Mouse (Mus musculus) gastrocnemius, postnatal 25 days (tissue): ENCODE measurements at regions not wholly inside any gene's neighbourhood (a gene's known extent, or its start where the extent isn't known, plus 50 kb on each side); places are given as distances from the start of the nearest gene placed in this dataset.
"Not testable (repeated sequence)": the region's sequence is repeated elsewhere in the genome, so short reads cannot be mapped to it uniquely, and the experiment has no call there.

Source experiments
- DNase-seq: peaks from one replicate; pipeline ENCODE4 v3.0.0; 2022

DNA sequence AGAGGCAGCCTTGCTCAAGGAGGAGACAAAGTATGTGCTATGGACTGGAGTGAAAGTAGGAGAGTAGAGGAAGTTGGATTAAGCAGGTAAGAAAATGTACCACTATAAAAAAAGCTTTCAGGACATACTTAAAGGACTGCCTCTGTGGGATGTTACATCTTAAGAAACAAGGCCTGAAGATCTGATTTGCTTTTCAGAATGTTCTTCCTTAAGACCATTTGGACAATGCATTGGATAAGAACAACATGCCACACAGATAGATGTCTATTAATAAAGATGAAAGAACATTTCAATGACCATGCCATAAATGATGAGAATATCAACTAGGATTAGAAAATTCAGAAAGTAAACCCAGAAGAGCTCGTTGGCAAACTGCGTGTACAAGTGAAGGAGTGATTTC is 276.6 kb upstream of the Ubash3b start:
- no peak for DNase-seq

DNA sequence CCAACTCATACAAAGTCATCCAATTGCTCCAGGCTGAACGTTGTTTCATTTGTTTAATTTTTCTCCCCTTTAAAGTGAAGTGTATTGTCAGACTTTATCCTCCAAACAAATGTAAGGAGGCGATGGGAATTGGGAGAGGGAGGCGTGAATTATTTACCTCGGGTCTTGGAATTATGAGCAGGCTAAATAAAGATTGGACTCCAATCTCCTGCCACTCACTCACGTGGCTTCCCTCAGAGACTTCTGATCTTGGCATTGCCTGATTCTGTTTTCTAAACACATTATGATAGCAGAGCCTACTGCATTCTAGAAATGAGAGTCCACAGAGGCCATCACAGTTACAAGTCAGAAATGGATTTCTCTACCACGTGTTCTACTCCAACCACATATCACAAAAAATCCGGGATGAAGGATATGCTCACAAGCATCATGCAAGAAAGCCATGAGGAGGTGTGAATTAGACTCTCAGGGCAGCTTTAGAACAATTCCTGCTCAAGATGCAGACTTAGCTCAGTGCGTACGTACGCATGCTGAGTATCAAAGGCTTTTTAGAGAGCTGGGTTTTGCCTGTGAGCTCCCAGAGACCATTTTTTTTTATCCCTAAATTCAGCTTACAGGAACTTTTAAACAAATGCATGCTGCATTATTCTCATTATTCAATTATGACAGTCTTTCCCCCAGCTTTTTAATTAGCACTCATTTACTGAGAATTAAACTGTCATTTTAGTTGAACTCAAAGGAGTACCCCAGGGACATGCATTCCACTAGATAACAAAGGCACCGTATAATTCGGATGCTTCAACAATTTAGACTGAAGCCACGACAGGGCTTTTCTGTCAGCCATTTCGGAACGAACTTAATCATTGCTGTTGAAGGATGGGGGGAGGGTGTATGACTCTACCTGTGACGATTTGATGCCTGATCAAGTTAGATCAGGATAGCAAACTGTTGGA is 269.2 kb upstream of the Ubash3b start:
- no peak for DNase-seq

DNA sequence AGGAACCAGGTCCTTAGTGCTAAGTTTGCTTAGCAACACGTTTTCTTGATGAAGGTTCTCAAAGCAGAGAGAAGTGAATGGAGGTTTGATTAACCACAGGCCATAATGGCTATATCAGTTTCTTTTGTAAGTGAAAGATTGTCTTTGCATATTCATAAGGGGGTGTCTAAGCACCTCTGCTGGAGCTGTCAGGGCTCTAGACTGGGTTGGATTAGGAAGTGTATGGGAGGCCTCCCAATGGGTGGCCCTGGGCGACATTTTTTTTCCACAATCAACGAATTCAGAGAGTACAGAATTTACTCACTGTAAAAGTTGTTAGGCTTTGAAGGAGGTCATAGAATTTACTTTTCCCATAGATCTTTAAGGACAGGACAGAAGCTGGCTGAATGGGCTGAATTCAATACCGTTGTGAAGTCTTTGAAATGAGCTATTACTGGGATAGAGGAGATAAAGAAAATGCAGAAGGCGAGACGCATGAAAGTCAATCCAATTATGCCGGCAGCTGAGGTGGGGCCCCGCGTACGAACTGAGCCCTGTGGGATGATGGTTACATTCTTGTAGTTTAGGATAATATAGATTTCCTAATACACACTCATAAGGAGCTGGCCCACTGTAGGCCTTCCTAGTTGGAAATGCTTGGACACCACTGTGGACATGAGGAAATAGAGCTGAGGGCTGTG is 268.4 kb upstream of the Ubash3b start:
- no peak for DNase-seq

DNA sequence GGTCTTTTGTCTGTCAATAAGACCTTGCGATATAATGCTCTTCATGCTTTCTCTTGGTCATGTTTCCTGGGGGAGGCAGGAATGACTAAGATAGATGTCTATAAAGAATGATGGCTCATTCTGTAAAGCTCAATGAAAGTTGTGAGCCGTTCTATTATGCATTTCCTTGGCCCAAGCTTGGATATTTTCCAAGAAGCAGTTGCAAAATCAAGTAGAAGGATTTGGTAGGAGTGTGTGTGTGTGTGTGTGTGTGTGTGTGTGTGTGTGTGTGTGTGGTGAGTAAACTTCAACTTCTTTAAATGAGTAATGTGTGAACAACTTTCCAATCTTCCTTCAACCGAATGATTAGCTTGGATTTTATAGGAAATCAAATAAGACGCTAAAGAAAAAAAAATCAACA is 267.7 kb upstream of the Ubash3b start:
- no peak for DNase-seq

DNA sequence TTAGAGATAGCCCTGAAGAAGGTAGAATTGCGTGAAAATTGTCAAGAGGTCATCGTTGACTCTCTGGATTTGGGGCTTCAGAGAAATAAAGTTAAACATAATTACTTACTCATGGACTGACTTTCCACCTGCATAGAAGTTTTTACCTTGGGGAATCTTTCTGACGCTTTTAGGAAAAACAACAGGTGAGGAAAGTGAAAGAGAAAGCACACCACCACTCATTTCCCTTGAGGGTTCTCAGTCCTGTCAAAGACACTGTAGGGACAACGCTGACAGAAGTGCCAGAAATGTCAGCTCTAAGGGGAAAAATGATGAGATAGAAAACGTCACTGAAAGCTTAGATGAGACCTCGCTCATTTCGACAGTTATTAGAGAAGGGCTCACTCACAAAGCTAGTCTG is 265.2 kb upstream of the Ubash3b start:
- DNase-seq, result no peak

DNA sequence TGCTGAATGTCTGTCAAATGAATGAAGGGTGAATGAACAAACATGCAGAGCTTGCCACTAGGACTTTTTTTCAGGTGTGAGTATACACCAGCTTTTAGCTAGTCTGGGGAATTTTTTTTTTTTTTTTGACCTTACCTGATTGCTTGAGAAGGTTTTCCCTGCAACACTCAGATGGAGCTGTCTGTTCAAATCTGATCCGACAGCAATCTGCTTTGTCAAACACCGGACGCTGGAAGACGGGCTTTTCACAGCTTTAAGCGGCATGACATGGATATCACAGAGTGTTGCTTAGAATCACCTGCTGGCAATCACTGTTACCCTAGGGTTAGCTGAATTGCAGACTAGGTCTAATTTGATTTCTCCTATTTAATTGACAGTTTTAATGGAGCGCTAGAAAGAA is 263.7 kb upstream of the Ubash3b start:
- no peak for DNase-seq

DNA sequence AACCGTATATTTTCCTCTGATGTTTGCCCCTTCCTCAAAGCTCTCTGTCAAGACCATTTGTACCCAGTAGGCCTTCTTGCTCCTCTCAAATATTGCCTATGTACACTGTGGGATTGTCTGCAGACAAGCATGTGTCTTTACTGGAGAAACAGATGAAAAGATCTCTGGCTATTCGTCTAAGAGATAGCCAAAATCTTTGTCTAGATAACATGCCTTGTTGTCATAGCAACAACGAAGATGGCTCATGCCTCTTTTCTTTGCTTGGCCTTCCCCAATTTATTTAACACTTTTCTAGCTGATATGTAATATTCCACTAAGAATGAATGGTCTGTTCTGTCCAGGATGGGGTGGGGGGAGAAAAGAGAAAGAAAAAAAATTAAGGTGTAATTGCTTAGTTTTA is 252.3 kb upstream of the Ubash3b start:
- no peak for DNase-seq

DNA sequence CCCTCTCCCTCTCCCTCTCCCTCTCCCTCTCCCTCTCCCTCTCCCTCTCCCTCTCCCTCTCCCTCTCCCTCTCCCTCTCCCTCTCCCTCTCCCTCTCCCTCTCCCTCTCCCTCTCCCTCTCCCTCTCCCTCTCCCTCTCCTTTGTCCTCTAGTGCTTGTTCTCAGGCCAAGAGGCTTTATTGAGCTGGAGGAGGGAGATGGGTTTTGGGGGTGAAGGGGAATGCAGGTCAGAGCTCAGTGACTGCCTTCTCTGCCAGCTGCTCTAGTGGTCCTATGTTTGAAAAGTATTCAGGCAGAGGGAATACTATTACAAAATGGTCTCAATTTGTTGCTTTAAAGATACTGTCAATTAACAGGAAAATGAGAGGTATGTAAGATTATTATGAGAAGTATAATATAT is 251.6 kb upstream of the Ubash3b start:
- not testable (repeated sequence) for DNase-seq

DNA sequence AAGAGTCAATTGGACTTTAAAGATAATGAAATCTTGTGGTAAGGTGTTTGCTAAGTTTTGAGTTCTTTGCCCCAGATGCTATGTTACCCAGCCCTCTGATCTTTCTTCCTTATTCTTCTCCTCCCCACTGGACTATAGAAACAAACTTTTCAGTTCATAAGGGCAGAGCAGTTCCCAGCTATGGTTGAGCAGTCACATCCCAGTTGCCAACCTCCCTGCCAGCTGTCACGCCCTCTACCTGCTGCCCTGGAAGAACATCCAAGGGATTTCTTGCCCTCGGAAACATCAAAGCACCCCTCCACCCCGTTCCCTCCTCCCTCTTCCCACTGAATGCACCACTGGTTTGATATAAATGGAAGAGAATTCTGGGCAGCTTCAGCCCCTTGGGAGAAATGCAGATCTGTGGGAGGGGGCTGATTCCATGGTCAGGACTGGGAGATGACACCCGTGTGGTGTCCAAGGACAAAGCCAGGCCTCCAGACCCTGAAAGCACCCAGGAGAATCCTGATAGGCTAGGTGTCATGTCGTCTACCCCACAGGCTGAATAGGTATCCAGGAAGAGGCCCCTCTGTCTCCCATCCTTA is 250.8 kb upstream of the Ubash3b start:
- DNase-seq, result no peak

DNA sequence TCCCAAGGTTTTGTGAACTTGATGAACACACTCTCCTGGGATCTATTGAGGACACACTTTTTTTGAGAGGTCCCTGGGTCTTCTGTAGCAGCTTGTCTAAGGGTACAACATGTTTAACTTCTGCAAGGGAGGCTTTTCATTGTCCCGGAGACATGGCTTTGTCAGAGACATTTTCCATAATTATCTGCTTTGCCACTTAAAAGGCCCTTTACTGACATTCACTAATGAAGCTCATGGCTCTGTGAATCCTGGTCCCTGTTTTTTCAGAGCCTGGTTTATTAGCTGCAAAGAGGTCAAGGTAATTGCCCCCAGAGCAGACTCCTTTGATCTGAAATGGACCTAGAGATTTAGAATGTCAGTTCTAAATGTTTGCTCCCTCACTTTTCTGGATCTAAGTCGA is 246.8 kb upstream of the Ubash3b start:
- no peak for DNase-seq

DNA sequence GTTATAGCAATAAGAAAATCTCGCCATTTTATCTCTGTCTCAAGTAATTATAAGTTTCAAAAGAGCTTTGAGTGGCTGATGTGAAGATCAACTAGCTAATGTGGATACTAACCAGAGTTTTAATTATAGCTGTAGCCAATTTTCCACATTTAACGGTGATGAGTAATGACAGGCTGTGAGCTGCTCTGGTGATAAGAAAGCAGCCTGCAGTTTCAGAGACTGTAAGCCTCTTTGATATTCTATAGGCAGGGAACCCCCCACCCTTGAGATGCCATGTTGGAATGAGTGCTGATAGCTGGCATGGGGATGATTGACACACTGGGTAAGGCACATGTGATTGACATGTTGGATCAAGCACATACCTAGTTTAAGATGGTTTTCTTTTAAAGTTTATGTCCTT is 245.6 kb upstream of the Ubash3b start:
- DNase-seq, result no peak

DNA sequence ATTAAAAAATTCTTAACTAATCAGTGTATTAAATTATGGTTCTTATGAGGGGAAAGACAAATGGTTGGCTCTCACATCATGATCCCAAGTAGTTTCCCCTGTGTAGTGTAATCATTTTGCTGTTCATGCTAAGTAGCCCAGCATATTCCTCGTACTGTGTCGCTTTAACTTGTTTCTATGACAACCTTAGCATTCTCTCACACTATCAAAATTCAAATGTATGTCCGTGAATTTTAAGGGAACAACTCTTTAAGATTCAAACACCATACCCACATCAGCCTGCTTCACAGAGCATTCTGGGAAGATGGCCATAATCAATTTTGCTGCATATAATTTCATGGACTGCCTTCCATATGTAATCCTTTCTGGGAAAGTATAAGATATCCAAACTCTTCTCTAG is 241.4 kb upstream of the Ubash3b start:
- DNase-seq, result no peak

DNA sequence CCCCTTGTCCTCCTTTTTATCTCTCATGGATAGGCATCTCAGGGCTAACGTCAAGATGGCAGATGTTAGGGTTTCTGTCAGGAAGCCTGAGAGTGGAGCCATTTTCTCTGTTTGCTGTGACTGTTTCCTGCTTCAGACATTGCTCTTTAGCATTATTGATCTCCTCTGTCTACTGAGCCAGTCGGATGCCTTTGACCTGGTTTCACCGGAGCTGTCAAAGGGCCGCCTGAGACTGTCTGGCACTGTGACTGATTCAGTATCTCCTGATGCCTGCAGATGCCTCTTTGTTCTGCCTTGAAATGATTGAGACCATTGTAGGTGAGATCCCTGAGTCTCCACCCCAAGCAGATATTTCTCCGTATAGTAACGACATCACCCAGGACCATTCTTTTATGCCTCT is 239.5 kb upstream of the Ubash3b start:
- no peak for DNase-seq

DNA sequence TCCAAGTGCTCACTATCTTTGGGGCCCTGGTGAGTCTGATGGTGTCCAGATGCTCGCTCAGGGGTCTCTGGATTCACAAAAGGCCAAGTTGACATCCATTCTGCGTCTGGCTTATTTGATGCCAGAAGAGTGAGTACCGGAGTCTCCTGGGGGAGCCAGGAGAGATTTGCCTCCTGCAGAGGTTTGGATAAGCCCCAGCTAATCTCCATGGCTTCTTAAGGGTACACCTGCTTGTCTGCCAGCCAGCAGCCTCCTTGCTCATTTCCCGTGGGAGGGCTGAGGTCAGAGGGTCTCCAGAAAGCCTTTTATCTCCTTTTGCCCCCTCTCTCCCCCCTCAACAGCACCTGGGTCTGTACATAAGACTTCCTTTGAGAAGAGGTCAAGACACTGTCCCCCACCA is 234.0 kb upstream of the Ubash3b start:
- no peak for DNase-seq

DNA sequence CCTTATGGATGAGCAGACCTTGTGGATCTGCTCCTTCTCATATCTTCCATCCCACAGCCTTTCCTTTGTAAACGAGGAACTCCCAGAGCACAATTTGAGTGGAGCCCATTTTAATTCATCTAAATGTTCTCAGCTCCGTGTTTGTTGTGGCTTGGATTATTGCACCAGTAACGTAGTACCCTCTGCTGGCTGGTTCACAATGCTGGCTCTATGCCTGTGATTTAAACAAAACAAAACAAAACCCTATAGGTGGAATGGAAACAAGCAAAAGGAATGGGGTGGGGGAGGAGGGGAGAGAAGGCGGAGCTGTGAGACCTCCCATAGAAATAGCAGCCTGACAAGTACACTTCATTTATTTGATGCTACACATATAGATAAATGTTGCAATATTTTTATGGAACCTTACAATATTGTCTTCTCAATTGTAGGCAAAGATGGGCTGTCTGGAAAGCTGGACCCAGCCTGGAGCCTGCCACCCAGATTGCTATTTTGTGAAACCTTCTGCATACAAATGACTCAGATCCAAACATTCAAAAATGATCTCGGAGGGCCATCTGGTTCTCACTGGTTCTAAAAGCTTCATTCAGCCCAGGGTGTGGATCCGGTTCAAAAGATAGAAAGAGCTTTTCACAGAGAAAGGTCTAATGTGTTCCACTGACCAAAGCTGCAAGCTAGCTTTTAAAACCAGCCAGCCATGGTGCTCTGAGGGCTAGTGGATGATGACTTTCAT is 230.3 kb upstream of the Ubash3b start:
- no peak for DNase-seq

DNA sequence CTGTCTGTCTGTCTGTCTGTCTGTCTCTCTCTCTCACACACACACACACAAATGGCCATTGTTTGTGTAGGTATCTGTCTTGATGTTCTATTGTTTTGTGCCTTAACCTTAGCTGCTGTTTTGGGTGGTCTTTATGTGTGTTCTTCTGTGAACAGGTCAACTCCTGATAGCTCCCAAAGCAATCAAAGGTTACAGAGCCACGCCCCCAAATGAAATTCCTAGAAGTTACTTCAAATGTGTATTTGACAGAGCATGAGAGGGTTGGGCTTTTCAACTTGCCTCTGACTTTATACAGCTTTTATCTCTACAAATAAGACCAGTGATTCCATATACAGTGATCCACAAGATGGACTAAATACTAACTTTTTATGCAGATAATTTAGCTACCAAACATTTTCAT is 217.8 kb upstream of the Ubash3b start:
- DNase-seq, result no peak

DNA sequence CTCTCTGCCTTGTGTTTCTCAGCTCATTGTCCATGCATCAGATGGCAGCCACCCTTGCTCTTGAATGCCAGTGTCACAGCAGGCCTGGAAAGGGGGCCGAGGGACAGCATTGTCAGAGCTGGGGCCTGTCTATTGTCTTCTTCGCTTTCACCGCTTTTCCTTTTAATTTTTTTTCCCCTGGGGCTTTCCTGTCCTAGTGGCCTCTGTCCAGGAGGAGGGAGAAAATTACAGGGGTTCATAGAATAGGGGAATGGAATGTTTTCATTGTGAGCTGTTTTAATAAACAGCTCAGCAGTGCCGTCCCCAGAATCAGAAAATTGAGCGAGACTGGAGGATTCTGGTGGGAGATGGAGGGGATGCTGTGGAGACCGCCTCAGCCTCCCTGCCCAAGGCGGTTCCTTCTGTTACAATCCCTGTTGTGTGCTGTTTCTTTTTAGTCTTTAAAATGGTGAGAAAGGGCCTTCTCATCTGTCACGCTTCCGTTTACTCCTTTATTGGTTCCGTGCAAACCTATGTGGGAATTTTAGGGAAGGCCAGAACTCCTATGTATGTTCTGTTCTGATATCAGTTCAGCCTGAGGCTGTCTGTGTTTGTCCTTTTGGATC is 217.2 kb upstream of the Ubash3b start:
- DNase-seq, result no peak

DNA sequence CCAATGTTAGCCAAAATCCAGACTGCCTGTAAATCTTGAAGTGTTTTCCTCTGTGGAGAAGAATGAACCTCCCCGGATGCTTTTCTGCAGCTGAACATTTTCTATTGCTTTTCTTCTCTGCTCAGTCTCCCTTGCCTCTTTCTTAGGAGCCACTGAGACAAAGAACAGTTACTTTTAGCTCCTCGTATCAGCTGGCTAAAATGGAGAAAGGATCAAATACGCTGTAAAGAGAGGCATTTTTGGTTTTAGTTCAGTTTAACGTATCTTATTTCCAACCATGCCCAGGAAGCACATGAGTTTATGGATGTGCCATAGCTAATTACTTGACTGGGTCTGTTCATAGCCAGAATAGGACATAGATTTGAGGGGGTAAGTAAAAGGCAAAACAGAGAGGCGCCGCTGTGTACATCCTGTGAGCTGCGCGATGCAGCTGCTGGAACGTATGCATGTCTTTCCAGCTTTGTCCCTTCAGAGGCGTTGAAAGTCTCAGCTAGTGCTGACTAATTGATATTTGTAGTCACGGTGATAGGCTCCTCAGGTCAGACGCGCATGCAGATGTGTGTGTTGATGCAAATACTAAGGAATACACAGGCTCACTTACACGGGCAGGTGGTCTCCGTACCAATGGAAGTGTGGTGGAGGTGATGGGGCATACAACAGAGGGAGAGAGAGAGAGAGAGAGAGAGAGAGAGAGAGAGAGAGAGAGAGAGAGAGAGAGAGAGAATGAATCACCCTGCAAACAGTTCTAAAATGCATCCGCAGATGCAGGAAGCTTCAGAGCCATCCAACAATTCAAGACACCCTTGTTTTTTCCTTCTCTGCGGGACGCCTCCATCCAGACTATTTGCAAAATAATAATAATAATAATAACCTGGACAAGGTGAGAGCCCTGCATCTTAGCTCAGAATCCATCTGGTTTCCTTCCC is 216.5 kb upstream of the Ubash3b start:
- no peak for DNase-seq

DNA sequence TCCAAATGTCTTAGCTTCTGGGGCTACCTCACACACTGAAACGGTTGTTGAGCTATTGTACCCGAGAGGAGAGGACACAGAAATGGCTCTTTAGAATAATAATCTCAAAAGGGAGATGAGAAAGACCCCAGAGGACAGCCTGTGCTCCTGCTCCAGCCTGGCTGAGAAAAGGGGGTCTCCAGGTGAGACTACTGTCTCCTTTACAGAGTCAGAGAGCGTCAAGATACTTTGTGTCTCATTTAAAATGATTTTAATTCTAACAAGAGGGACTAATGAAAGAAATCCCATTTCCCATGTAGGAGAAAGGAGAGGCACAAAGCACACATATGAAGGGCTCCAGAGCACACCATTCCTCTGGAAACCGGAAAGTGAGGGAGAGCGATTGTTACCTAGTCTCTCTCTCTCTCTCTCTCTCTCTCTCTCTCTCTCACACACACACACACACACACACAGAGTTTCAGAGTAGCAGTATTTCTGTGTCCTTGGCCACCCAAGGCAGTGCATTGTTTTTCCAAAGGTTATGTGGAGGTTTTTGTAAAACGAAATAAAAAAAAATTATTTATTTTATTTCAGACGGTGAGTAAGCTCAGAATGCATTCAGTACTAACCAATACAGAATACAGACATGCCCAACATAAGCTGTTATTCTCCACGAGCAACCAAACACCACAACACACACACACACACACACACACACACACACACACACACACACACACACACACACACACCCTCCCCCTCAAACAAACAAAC is 215.6 kb upstream of the Ubash3b start:
- no peak for DNase-seq

DNA sequence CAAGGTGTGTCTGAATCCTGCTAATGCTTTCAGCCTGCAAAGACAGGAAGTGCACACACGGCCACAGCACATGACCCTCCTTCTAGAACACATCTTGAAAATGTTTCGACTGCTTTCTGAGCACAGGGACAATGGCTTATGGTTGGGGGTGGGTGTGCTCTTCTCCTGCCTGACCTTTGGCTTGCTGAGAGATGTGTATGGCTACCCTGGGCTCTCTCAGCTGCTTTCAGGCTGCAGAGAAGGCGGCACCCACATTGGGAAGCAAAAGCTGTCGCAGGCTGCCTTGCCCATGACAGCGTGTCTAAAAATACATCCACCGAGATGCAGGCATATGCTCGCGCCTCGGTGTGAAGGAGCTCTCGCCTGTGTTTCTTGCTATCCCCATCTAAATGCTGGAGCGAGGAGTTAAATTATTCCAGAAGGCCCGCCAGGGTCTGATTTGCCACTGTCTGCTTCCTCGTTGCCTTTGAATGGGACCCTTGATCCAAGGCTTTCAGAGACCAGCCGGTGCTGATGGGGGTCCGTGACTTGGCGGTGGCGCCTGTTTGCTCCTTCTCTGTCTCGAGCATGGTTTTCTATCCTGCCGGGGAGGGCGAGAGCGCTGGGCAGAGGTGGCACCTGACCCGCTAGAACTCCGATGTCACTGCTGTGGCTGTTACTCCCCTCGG is 214.6 kb upstream of the Ubash3b start:
- DNase-seq, result peak; percentile 25
